Mouse (Mus musculus): Measurements from ENCODE around the gene Sox12.

DNA sequence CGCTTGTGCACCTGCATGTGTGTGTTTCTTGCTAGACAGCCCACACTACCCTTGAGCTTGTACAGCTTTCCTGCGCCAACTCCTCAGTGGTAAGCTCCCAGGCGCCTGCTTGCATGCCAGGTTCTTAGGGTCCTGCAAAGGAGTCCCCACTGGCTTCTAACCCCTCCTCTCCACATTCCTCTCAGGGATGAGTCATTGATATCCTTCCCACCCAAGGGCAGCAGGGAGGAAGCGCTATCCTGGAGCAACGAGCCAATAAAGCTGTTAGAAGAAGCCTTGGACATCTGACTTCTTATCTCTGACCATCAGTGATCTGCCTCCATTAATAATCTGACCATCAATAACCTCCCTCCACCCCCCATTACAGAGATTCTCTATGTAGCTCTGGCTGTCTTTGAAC lies 29.9 kb downstream of the Sox12 start:
- TF ChIP-seq CTCF (IDR thresholded peaks at IDR 0.05; ENCODE audit: extremely low read depth, insufficient read depth, insufficient read length, insufficient replicate concordance): no peak
- no peak for TF ChIP-seq POLR2A (IDR thresholded peaks at IDR 0.05; ENCODE audit: low read depth, low read length)
